Mouse (Mus musculus): ENCODE results near the gene Ltb4r2. TPM values are rescaled to one million over a fixed set of nuclear protein-coding genes. Genes with fewer than 3 reads are reported as not detected.

Gene Ltb4r2
- polyA plus RNA-seq, 1 experiment from 2014 or later: 0.25 TPM

- Histone ChIP-seq H3K36me3 (no peaks in the 10 kb centered on the region), H3K4me2 (no peak overlapping the region), H3K4me3 (replicated peaks) (no peak overlapping the region), H3K27me3 (peaks cover 50% of the 10 kb centered on the region), H3K4me1 (peaks cover 56% of the 10 kb centered on the region), H3K9ac (no peak overlapping the region), H3K9me3 (replicated peaks) (no peaks in the 10 kb centered on the region), H3K27ac (no peak overlapping the region)
- 31% methylated on average over 6 of the region's 6 CpGs for WGBS
- no peak for ATAC-seq (replicated peaks; ENCODE audit: low FRiP score)
These were observed 24.0 kb downstream of the Ltb4r2 start for GRCm38 (mm10) chr14:55785195-55785594.

GRCm38 (mm10) chr14:55787731-55788130, 26.5 kb downstream of the Ltb4r2 start:
- H3K27me3 ChIP-seq: peaks cover 36% of the 10 kb centered on the region
- ATAC-seq (replicated peaks; ENCODE audit: low FRiP score): no peak
- no peaks in the 10 kb centered on the region for H3K9me3 ChIP-seq (replicated peaks)
- peak overlapping the region; percentile 83 for H3K4me2 ChIP-seq
- peak overlapping the region; percentile 51 for H3K4me3 ChIP-seq (replicated peaks)
- H3K27ac ChIP-seq: no peak overlapping the region
- H3K36me3 ChIP-seq: no peaks in the 10 kb centered on the region
- 0 out of 2 replicates have a peak overlapping the region, but pooled peaks have one; percentile 40 for H3K9ac ChIP-seq
- peaks cover 38% of the 10 kb centered on the region for H3K4me1 ChIP-seq
- 31% methylated on average over 11 of the region's 11 CpGs for WGBS

- WGBS: 3% methylated on average over 40 of the region's 40 CpGs
- Histone ChIP-seq H3K36me3 (no peaks in the 10 kb centered on the region), H3K27me3 (peaks cover 34% of the 10 kb centered on the region), H3K4me2 (peak within 1 kb of the TSS; percentile 83), H3K9me3 (replicated peaks) (no peaks in the 10 kb centered on the region), H3K9ac (peak within 1 kb of the TSS; percentile 40; the same call in 1 of the 2 replicates), H3K27ac (no peak within 1 kb of the TSS), H3K4me1 (peaks cover 31% of the 10 kb centered on the region), H3K4me3 (replicated peaks) (peak within 1 kb of the TSS; percentile 51)
- ATAC-seq (replicated peaks; ENCODE audit: low FRiP score): peak; percentile 19; the same call in 1 of the 2 replicates
These were observed 27.2 kb downstream of the Ltb4r2 start, which contains the start of gene Ripk3 for GRCm38 (mm10) chr14:55788256-55789050. Ripk3 (minus strand) TSS chr14:55788865.

- H3K27ac ChIP-seq: no peak overlapping the region
These were observed 32.2 kb downstream of the Ltb4r2 start for GRCm38 (mm10) chr14:55793461-55793860.

GRCm38 (mm10) chr14:55793946-55794345, 32.7 kb downstream of the Ltb4r2 start:
- Histone ChIP-seq H3K27ac (no peak overlapping the region), H3K36me3 (no peaks in the 10 kb centered on the region), H3K4me1 (peaks cover 11% of the 10 kb centered on the region), H3K9me3 (replicated peaks) (no peaks in the 10 kb centered on the region), H3K9ac (no peak overlapping the region), H3K4me2 (no peak overlapping the region), H3K27me3 (0 out of 2 replicates have a peak, but pooled peaks cover 5% of the 10 kb centered on the region), H3K4me3 (replicated peaks) (no peak overlapping the region)
- 45% methylated on average over 2 of the region's 2 CpGs for WGBS
- no peak for ATAC-seq (replicated peaks; ENCODE audit: low FRiP score)

More at GRCm38 (mm10) chr14:55793461-55793860, 32.2 kb downstream of the Ltb4r2 start:
- Histone ChIP-seq H3K9ac (no peak overlapping the region), H3K9me3 (replicated peaks) (no peaks in the 10 kb centered on the region), H3K36me3 (no peaks in the 10 kb centered on the region), H3K27me3 (0 out of 2 replicates have a peak, but pooled peaks cover 5% of the 10 kb centered on the region), H3K4me1 (peaks cover 16% of the 10 kb centered on the region), H3K4me3 (replicated peaks) (no peak overlapping the region), H3K4me2 (no peak overlapping the region)
- 54% methylated on average over 2 of the region's 2 CpGs for WGBS
- ATAC-seq (replicated peaks; ENCODE audit: low FRiP score): no peak

- H3K4me2 ChIP-seq: no peak overlapping the region
- H3K27ac ChIP-seq: peak overlapping the region; percentile 22; the same call in 1 of the 2 replicates
- 71% methylated on average over 15 of the region's 15 CpGs for WGBS
- no peaks in the 10 kb centered on the region for H3K36me3 ChIP-seq
- no peak for ATAC-seq (replicated peaks; ENCODE audit: low FRiP score)
- H3K4me1 ChIP-seq: peaks cover 11% of the 10 kb centered on the region; the same call in 1 of the 2 replicates
- H3K4me3 ChIP-seq (replicated peaks): no peak overlapping the region
- no peaks in the 10 kb centered on the region for H3K27me3 ChIP-seq
- H3K9me3 ChIP-seq (replicated peaks): no peaks in the 10 kb centered on the region
- no peak overlapping the region for H3K9ac ChIP-seq
These were observed 34.3 kb downstream of the Ltb4r2 start for GRCm38 (mm10) chr14:55795380-55796163.

Other genes starting within 250 kb of the Ltb4r2 start
- gene Nrl, start 236.4 kb upstream of the Ltb4r2 start, polyA plus RNA-seq (2015; fragmentation: Nextera tagmentation; extraction: Ambion mirVana): not detected in 2 replicates
- gene Pck2, start 221.2 kb upstream of the Ltb4r2 start, polyA plus RNA-seq (2015; fragmentation: Nextera tagmentation; extraction: Ambion mirVana): 50.5 and 55.4 TPM in 2 replicates
- gene Dcaf11, start 201.4 kb upstream of the Ltb4r2 start, polyA plus RNA-seq (2015; fragmentation: Nextera tagmentation; extraction: Ambion mirVana): 89.2 and 93.0 TPM in 2 replicates
- gene A730061H03Rik, start 201.0 kb upstream of the Ltb4r2 start, polyA plus RNA-seq (2015; fragmentation: Nextera tagmentation; extraction: Ambion mirVana): 1.6 TPM in 2 replicates
- 4.2 and 6.1 TPM in 2 replicates for gene Fitm1, start 185.8 kb upstream of the Ltb4r2 start, polyA plus RNA-seq (2015; fragmentation: Nextera tagmentation; extraction: Ambion mirVana)
- gene Psme1, start 183.3 kb upstream of the Ltb4r2 start, polyA plus RNA-seq (2015; fragmentation: Nextera tagmentation; extraction: Ambion mirVana): 147 and 153 TPM in 2 replicates
- gene Emc9, start 176.1 kb upstream of the Ltb4r2 start, polyA plus RNA-seq (2015; fragmentation: Nextera tagmentation; extraction: Ambion mirVana): 6.8 and 7.4 TPM in 2 replicates
- 248 and 261 TPM in 2 replicates for gene Psme2, start 170.3 kb upstream of the Ltb4r2 start, polyA plus RNA-seq (2015; fragmentation: Nextera tagmentation; extraction: Ambion mirVana)
- gene Rnf31, start 169.7 kb upstream of the Ltb4r2 start, polyA plus RNA-seq (2015; fragmentation: Nextera tagmentation; extraction: Ambion mirVana): 18.6 and 21.7 TPM in 2 replicates
- gene Irf9, start 157.9 kb upstream of the Ltb4r2 start, polyA plus RNA-seq (2015; fragmentation: Nextera tagmentation; extraction: Ambion mirVana): 12.8 and 14.6 TPM in 2 replicates
- gene Rec8, start 143.4 kb upstream of the Ltb4r2 start, polyA plus RNA-seq (2015; fragmentation: Nextera tagmentation; extraction: Ambion mirVana): 20.3 and 22.4 TPM in 2 replicates
- gene Ipo4, start 125.5 kb upstream of the Ltb4r2 start, polyA plus RNA-seq (2015; fragmentation: Nextera tagmentation; extraction: Ambion mirVana): 97.4 and 115 TPM in 2 replicates
- gene Gm49378, start 123.5 kb upstream of the Ltb4r2 start, polyA plus RNA-seq (2015; fragmentation: Nextera tagmentation; extraction: Ambion mirVana): 1.4 and 2.3 TPM in 2 replicates
- 113 and 123 TPM in 2 replicates for gene Tm9sf1, start 117.6 kb upstream of the Ltb4r2 start, polyA plus RNA-seq (2015; fragmentation: Nextera tagmentation; extraction: Ambion mirVana)
- gene Tssk4, start 111.2 kb upstream of the Ltb4r2 start, polyA plus RNA-seq (2015; fragmentation: Nextera tagmentation; extraction: Ambion mirVana): 0.92 and 1.0 TPM in 2 replicates
- gene Mdp1, start 100.9 kb upstream of the Ltb4r2 start, polyA plus RNA-seq (2015; fragmentation: Nextera tagmentation; extraction: Ambion mirVana): 53.6 and 55.8 TPM in 2 replicates
- gene Gmpr2, start 89.5 kb upstream of the Ltb4r2 start, polyA plus RNA-seq (2015; fragmentation: Nextera tagmentation; extraction: Ambion mirVana): 68.2 and 72.6 TPM in 2 replicates
- gene Nedd8, start 89.3 kb upstream of the Ltb4r2 start, polyA plus RNA-seq (2015; fragmentation: Nextera tagmentation; extraction: Ambion mirVana): 545 and 565 TPM in 2 replicates
- 43.6 and 46.9 TPM in 2 replicates for gene Tinf2, start 79.6 kb upstream of the Ltb4r2 start, polyA plus RNA-seq (2015; fragmentation: Nextera tagmentation; extraction: Ambion mirVana)
- gene Tgm1, start 47.5 kb upstream of the Ltb4r2 start, polyA plus RNA-seq (2015; fragmentation: Nextera tagmentation; extraction: Ambion mirVana): 2.1 TPM in 2 replicates
- gene Rabggta, start 39.2 kb upstream of the Ltb4r2 start, polyA plus RNA-seq (2015; fragmentation: Nextera tagmentation; extraction: Ambion mirVana): 37.6 and 41.8 TPM in 2 replicates
- 94.5 and 94.7 TPM in 2 replicates for gene Dhrs1, start 15.7 kb upstream of the Ltb4r2 start, polyA plus RNA-seq (2015; fragmentation: Nextera tagmentation; extraction: Ambion mirVana)
- 38.6 and 43.4 TPM in 2 replicates for gene Nop9, start 15.7 kb upstream of the Ltb4r2 start, polyA plus RNA-seq (2015; fragmentation: Nextera tagmentation; extraction: Ambion mirVana)
- gene Cideb, start 3.0 kb upstream of the Ltb4r2 start, polyA plus RNA-seq (2015; fragmentation: Nextera tagmentation; extraction: Ambion mirVana): 10.0 and 11.2 TPM in 2 replicates
- 0.69 and 0.73 TPM in 2 replicates for gene Ltb4r1, start 4.5 kb downstream of the Ltb4r2 start, polyA plus RNA-seq (2015; fragmentation: Nextera tagmentation; extraction: Ambion mirVana)
- 13.9 and 15.8 TPM in 2 replicates for gene Adcy4, start 22.7 kb downstream of the Ltb4r2 start, polyA plus RNA-seq (2015; fragmentation: Nextera tagmentation; extraction: Ambion mirVana)
- gene Ripk3, start 27.4 kb downstream of the Ltb4r2 start, polyA plus RNA-seq (2015; fragmentation: Nextera tagmentation; extraction: Ambion mirVana): 38.1 and 40.4 TPM in 2 replicates
- gene Nfatc4, start 61.7 kb downstream of the Ltb4r2 start, polyA plus RNA-seq (2015; fragmentation: Nextera tagmentation; extraction: Ambion mirVana): 32.2 and 39.9 TPM in 2 replicates
- 20.7 and 22.4 TPM in 2 replicates for gene Nynrin, start 92.6 kb downstream of the Ltb4r2 start, polyA plus RNA-seq (2015; fragmentation: Nextera tagmentation; extraction: Ambion mirVana)
- gene Cbln3, start 123.0 kb downstream of the Ltb4r2 start, polyA plus RNA-seq (2015; fragmentation: Nextera tagmentation; extraction: Ambion mirVana): 0.33 and 0.65 TPM in 2 replicates
- gene Khnyn, start 123.5 kb downstream of the Ltb4r2 start, polyA plus RNA-seq (2015; fragmentation: Nextera tagmentation; extraction: Ambion mirVana): 18.0 and 19.5 TPM in 2 replicates
- gene Sdr39u1, start 138.9 kb downstream of the Ltb4r2 start, polyA plus RNA-seq (2015; fragmentation: Nextera tagmentation; extraction: Ambion mirVana): 56.6 and 63.8 TPM in 2 replicates
- 2.1 and 2.6 TPM in 2 replicates for gene Cma1, start 183.2 kb downstream of the Ltb4r2 start, polyA plus RNA-seq (2015; fragmentation: Nextera tagmentation; extraction: Ambion mirVana)
- not detected in 2 replicates for gene Cma2, start 189.6 kb downstream of the Ltb4r2 start, polyA plus RNA-seq (2015; fragmentation: Nextera tagmentation; extraction: Ambion mirVana)